Mouse (Mus musculus) WW6 (cell line): Measurements from ENCODE around the gene Atrnl1.

Experiments
- DNase-seq: peaks from one replicate; pipeline ENCODE4 v3.0.0-alpha.2; 2013; ENCODE audit warnings: low read depth, low spot score

Gene Atrnl1

DNA sequence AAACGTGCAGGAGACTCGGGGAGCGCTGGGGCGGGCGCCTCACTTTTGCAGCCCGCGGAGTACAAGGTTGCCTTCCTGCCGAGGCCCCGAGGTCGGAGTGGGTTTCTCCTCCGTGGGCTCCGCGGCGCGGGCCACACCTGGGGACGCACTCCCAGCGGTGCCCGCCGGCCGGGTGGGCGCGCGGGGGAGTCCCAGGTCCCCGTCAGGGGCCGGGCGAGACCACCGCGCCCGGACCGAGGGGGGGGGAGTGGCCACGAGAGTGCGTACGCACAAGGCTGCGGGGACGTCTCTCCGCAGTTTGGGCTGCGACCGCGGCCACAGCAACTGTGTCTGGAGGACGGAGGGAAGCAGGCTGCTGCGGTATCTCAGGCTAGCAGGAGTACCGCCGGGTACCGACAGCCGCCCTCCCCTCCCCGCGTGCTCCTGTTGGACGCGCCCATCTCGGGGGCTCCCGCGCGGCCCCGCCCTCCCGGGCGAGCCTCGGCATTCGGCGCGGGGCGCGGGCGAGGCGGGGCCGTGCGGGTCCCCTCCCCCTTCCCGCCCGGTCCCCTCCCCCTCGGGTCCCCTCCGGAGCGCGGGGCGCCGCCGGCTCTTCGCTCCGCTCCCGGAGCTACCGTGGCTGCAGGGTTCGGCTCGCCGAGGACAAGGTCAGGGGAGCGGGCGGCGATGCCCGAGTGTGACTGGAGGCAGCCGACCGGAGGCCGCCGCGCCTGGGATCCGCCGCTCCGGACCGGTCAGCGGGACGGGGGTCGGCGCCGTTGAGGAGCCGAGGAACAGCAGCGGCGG, at the start of gene Atrnl1:
TSS of gene Atrnl1 (plus strand) at position 559 of the 786 bp plus-strand sequence.
- peak; percentile 56 for DNase-seq

DNA sequence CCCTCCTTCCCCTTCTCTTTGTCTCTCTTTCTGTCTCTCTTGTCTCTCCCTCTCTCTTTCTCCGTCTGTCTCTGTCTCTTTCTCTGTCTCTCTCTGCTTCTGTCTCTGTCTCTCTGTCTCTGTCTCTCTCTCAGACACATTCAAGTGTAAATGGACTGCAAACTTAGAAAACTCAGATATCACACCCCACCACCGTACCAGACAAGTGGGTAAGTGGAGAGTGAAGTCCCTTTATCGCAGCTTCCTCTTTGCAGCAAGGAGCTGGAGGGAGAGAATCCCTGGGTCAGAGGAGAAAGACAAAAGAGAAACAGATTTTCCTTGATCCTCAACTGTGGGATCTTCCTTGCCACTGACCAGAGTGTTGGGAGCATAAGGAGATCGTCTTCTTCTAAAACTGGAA, 49.3 kb upstream of the Atrnl1 start:
- no peak for DNase-seq

DNA sequence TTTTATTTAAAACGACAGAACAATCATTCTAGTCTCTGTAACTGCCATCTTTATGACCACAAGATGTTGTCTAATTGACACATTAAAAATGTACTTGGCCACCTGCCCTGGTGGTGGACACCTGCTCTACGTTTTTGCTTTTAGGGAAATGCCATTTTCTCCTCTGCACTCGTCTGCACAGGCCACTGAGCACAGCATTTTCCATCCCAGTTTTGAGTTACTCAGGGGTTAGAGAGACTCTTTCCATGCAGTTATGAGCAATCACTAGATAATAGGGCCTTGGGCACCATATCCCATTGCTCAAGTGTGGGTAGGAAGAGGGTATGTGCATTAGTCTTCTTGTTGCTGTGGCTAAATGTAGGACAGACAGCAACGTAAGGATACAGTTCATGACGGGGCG, 41.8 kb upstream of the Atrnl1 start:
- DNase-seq = no peak

DNA sequence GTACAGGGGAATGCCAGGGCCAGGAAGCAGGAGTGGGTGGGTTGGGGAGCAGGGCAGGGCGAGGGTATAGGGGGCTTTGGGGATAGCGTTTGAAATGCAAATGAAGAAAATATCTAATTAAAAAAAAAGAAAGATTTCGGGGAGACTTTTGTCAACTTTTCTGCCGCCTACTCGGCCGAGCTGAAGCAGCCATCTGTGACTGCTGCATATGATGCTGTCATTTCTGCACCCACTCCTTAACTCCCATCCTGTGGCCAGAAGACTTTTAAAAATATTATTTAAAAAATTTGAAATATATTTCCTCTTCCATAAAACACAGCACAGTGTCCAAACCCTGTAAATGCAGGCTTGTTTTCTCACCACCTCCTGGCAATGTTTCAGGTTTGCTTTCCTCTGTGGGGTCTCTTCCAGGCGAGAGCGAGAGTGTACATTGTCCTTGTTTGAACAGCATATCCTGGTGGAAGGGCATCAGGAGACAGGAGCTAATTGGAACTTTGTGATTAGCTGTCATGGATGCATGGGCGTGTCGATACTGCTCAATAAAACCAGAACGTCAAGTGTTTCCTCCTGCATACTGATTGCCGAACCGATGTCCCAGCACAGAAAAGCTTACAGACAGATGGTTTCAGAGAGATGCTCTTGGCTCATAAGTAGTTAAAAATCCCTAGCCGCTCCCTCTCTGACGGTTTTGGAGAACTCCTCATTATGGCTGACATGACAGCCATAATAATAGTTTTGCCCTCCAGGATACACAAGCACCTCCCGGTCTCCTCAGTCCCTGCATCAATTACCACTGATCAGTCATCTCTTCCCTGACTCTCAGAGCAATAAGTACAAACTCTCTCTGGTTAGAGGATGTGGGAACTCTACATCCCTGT, 38.2 kb upstream of the Atrnl1 start:
- DNase-seq = no peak

DNA sequence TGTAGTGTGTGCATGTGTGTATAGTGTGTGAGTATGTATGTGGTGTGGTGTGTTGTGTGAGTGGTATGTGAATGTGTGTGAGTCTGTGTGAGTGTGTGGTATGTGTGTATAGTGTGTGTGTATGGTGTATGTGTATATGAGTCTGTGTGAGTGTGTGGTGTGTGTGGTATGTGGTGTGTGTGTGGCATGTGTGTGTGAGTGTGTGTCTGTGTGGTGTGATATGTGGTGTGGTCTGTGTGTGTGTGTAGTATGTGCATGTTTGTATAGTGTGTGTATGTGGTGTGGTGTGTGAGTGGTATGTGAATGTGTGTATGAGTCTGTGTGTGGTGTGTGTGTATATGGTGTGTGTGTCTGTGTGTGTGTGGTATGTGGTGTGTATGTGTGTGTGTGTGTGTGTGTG, 37.4 kb upstream of the Atrnl1 start:
- DNase-seq = no peak

DNA sequence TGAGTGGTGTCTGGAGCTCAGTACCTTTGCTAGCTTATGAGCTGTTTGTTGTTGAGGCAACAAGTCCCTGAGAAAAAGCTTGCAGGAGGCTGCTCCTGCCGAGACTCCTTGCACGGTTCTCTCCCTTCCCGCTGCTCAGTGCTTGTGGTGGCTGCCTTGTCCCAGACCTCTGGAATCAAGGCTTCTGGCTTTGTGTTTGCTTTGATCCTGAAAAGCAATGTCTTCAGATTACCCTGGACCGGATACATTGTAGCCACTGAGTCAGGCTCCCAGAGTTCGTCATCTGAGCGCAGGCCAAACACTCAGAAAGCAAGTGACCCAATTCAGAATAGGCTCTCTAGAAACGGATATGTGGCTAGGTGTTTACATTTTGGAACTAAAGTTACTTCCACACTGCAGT, 35.8 kb upstream of the Atrnl1 start:
- DNase-seq = no peak

DNA sequence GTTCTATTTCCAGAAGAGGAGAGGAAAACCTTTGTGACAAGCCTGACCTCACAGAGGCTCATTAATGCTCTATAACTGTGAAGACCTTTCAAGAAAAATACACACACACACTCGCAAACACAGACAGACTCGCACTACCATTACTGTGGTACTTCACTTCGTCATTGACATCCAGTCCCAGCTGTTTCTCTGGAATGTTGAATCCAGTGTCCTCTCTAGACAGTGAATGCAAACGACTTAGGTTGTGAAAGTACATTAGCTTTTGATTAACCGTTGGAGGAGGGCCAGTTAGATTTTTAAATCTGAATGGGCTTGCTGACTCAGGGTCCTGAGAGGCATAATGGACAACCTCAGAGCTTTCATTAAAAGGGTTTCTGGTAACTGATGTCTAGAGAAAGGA, 34.0 kb upstream of the Atrnl1 start:
- DNase-seq = no peak

DNA sequence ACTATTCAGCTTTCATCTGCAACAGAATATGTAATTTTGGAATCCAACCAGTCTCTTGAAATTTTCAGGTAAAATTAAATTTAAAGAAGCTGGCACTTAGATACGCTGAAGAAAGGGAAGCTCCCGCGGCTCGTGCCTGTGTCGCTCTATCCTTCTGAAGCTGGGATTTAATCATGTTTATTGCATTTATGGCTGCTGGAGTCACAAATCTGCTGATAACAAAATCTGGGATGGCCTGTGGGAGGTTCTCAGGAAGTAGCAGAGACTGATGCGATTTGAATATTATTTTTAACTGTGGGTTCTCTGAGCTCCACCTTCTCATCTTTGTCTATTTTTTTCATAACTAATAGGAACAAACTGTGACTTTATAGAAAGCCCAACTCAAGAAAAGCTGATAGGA, 33.6 kb upstream of the Atrnl1 start:
- DNase-seq = no peak

DNA sequence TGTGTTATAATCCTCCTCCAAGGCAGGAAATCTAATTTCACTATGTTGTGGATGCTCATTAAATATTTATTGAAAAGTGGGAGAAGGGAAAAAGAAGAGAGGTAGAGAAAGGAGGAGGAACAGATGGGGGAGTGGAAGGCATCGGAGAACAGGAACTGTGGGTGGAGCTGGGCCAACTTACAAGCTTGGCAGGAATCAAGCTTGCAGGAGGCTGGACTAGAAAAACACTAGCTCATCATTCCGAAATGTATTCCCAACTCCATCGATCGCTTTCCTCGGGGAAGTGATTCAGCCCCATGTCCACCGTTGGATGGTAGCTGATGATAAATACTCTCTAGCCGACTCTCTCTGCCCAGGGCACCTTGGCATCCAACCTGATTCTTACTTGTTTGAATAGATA, 29.9 kb upstream of the Atrnl1 start:
- DNase-seq = no peak

DNA sequence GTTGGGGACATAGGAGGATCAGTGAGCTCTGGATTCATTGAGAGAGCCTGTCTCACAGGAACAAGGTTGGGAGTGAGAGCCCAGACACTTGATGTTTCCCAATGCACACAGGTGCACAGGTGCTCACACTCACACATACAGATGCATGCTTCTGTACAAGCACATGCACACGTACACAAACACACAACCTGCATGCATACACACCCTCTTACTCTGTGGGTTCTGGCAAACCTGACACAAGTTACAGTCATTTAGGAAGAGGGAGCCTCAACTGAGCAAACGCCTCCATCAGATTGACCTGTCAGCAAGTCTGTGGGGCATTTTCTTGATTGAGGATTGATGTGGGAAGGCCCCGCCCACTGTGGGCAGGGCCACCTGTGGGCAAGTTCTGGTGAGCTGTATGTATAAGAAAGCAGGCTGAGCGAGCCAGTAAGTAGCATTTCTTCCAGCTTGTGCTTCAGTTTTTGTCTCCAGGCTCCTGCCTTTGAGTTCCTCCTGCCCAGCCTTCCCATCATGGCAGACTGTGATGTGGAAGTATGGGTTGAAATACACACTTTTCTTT, 25.5 kb upstream of the Atrnl1 start:
- DNase-seq = no peak

DNA sequence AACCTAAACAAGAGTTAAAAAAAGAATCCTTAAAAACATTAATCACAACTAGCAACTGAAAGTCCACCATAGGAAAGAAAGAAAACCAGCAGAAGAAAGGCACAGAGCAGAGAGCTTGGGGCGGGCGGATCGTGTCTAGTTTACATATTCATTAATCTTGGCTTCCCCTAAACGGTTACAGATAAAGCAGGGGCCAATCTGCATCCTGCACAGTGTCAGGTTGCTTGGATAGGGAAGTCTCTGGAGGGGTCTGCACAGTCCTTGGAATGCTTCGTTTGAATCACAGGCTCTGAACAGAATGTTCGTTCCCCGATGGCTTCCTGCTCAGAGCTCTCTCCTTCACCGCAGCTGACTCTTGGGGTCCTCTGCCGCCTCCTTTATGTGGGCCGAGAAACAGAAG, 24.7 kb upstream of the Atrnl1 start:
- DNase-seq = no peak

DNA sequence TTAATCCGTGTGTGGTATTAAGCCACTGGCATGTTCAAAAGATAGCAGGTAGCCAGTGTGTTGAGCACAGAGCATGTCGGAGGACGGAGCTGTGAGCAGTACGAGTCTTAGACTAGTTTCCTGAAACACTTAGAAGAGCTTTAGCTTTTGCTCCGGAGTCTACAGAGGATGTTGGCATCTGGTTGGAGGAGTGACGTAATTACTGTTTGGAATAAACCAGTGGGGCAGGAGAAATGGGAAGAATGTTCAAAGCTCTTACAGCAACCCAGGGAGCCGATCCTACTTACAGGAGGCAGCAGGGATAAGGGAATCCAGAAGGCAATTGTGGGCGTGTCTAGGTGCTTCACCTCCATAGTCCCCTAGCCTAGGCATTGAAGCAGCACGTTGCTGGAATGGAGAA, 21.3 kb upstream of the Atrnl1 start:
- DNase-seq = no peak

DNA sequence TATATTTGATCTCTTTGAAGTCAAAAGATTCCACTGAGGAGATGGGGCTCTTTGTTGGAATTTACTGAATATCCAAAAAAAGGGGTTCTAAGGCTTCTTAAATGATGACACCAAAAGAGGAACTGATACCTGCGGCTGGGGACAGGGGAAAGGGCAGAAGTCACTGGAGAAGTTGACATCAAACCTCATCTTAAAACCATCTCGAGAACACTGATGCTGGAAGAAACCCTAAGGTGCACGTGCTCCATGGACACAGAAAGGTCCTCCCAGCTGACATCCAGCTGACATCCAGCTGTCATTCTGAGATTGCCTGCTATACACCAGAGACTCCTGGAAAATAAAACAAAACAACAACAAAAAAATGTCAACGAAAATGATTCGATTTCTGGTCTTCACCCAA, 19.9 kb upstream of the Atrnl1 start:
- DNase-seq = no peak

DNA sequence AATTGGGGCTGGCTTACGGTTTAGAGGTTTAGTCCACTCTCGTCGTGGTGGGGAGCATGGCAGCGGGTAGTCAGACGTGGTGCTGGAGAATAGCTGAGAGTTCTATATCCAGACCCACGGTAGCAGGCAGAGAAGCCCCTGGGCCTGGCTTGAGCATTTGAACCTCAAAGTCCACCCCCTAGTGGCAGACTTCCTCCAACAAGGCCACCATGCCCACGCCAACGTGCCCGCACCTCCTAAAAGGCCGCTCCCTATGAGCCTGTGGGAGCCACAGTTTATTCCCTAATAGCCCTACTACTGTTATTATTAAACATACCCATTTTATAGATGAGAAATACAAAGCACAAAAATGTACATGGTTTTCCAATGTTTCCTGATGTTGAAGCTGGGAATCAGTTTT, 19.2 kb upstream of the Atrnl1 start:
- no peak for DNase-seq

DNA sequence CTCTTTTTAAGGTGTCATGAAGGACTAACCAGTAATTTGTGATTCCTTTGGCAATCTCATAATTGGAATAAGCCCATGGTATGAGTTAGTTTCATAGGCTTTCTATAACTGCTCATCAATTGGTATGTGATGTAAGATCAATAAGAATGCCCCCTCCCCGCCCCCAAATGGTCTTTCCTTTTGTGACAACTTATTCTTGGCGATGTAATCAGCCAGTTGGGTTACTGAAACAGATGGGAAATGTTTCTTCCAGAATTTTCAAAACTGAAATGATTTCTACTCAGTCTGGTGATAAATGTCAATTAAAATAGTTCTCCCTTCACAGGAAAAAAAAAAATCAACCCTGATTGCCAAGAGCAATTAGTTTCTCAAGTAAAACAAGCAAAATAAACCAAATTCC, 18.5 kb upstream of the Atrnl1 start:
- DNase-seq = no peak

DNA sequence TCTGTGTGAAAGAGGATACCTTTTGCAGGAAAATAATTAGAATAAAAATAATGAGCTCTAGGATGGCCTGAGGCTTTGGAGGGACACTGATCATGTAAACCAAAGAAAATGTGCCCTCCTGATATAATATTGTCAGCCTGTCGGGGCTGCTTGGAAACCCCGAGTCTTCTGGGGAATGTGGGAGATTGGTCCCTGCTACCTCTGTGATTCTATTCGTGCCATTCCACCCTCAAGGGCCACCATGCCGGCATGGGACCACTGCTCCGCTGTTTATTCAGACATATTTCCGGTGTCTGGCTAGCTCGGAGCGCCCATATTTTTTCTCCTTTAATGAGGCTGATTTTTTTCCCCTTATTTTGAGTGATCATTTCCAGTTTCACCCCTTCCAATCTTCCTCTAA, 11.7 kb upstream of the Atrnl1 start:
- no peak for DNase-seq

DNA sequence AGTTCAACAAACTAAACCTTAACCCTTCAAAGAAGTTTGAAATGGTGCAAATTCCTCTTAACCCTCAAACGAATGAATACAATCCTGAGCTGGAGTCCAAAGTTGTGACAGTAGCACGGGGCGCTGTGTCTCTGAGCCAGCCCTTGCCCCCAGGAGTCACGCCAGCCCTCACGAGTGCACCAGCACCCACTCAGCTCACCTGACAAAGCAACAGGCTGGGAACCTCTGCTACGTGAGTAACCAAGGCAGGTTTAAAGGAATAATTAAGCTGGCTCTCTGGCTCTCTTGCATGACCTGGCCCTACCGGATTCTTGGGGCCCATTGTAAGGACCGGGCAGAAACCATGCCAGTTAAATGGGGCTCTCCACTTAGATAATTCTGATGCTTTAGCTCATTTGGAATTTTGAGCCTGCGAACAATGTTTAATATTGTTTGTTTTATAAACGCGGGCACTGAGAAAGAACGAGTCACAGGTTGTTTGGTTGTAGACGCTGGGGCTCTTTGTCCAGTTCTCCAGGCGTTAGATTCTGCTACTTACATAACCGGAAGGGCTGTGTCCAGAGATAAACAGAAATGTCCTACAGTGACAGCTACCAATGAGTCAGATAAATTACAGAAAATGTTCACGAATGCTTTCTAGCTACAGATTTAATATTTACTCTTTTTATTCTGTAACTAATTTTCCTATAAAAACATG, 10.5 kb upstream of the Atrnl1 start:
- no peak for DNase-seq

DNA sequence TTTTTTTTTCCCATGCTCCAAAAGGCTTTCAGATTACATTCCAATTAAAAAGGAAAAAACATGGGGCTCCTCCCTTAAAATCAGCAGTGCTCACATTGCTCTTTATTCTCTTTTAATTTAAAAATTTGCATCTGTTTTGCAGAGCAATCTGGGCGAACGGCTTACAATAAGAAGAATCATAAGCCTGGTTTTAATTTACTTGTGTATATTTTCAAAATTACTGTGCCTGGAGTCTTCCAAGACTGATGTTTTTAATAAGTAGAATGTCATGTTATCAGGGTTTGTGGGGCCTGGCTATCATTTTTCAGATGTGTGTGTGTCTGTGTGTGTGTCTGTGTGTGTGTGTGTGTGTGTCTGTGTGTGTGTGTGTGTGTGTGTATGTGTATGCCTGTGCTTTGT, 9.9 kb upstream of the Atrnl1 start:
- DNase-seq = no peak

DNA sequence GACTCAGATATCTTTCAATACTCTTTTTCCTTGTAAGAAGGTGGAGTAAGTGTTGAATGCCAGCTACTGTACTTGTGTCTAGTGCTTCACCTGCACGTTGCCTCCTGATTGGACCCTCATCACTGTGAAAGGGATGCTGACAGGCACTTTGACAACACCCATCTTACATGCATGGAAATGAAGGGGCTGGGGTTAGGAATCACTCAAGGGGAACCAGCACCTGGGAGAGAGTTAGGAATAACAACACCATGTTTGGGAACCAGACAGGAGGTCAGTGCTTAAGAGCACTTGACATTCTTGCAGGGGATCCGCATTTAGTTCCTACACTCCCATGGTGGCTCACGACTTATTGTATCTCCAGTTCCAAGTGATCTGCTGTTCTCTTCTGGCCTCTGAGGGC, 7.2 kb upstream of the Atrnl1 start:
- no peak for DNase-seq

DNA sequence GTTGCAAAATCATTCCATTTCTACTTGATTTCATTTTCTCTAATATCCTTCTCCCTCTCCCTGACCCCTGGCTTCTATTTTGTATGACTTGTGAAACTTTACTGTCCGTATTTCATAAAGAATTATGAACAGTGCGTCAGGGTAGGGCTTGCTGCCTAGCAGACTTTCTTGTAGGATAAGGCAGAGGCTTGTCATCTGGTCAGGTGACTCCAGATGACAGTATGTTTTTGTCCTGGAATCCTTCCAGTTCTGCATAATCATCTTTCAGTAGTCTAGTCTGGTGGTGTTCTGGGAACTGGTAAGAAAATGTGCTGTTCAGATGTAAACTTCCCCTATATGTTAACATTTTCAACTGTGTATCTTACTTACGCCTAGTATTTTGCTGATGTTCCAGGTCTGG, 4.9 kb upstream of the Atrnl1 start:
- DNase-seq = no peak

DNA sequence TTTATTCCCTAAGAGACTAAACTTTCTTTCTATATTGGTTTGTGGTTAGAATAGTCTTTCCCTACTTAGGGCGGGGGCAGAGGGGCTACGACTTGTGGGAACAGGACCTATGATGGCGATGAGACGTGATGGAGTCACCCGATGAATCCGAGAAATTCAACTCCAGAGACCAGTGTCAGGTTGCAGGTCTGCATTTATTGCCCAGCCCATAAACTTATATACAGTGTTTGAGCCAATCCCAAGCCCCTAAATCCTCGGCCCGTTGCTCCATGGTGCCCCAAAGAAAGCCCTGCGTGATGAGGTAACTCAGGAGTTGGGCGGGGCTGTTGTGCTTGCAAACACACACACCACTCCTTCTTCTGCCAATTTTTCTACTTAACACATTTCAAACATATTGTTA, 4.5 kb upstream of the Atrnl1 start:
- DNase-seq = no peak

DNA sequence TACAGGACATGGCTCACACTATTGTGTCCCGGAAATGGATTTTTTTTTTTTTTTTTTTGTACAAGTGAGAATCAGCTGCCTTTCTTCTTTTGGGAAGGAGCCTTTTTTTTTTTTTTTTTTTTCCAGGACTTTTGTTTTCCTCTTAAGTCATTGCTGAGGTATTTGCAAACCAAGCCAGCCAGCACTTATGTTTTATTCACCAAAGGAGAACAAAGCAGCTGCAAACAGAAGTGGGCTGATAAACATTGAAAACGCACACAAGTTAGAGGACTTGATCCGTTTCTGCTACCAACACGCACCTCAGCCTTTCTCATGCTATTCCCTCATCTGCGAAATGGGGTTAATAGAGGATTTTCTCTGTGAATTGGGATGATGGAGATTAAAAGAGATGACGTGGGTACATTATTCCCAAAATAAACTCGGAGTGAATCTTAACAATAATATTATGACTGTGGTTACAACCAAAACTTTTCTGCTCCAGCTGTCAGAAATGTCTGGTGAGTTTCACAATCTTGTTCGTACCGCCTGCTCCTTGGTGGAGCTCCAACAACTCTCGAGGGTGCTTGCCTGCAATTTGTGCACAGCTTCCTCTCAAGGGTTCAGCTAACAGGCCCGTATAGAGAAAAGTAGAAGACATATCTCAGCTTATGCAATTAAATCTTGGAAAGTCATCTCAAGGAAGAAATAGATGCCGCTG, 1.3 kb upstream of the Atrnl1 start:
- DNase-seq = no peak
